Mouse (Mus musculus) cerebral cortex, adult 2 months (tissue): ENCODE results near the gene Hlcs.

Experiments used
- WGBS: fragments of 180-500 bp; shearing (Covaris S2); methylation state at CpG from one replicate; pipeline ENCODE4 v1.1.7; 2018; 5-methylcytosine and 5-hydroxymethylcytosine counted together

Hlcs gene

DNA sequence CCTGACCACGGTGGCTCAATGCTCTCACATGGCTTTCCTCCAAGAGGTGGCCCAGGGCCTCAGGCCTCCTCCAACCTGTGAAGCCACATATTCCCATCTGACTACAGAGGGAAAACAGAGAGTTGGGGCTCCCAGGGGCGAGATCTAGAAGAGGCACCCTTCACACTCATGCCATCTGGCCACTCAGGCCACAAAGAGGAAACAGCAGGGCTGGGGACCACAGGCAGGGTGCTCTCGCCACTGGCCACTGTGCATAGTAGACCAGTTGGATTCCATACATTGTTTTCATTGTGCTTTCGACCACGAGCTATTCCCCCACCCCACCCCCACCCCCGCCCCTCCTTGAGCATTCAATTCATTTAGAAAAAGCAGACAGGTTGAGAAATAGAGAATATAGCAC lies 151.4 kb downstream of the Hlcs start:
- WGBS: 72% methylated on average over 6 of the region's 6 CpGs

DNA sequence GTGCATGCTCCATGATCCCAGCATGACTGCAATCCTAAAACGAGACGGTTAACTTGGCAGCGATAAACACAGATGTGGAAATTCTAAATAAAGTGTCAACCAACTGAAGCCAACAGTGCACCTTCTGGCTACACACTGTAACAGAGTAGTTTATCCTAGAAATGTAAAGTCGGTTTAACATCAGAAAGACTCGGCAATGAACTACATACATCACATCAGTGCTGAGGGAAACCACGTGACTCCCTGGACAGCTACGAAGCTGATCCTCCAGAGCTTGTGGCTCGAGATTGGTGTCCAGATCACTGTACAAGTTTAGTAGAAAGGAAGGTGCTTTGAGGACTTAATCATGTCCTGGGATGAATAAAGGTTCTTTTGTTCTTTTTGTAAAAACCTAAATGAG lies 155.6 kb downstream of the Hlcs start:
- WGBS: 73% methylated on average over 8 of the region's 8 CpGs

DNA sequence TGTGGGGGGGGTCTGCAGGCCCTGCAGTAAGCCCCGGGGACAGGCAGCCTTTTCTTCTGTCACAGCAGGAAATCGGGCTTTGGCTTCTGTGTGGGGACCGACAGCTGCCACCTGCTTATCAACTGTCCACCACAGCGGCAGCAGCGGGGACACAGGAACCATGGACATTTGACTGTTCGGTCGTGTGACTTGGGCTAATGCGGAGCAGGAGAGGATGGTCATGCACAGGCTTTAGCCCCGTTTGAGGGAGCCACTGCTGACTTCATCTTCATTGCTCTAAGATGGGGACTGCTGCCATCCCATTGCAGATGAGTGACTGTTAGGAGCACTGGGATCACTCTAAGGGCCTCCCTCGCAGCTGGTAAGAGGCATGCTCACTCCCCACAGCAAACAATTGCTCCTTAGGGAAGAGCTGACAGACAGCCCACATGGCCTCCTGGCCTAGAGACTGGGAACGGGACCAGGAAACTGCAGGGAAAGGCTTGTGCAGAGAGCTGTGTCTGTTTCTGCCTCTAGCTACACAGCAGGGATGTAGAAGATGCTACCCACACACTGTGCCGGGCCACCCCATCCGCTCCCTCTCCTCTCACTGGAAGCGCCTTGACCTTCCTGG lies 158.2 kb downstream of the Hlcs start:
- 43% methylated on average over 14 of the region's 14 CpGs for WGBS

DNA sequence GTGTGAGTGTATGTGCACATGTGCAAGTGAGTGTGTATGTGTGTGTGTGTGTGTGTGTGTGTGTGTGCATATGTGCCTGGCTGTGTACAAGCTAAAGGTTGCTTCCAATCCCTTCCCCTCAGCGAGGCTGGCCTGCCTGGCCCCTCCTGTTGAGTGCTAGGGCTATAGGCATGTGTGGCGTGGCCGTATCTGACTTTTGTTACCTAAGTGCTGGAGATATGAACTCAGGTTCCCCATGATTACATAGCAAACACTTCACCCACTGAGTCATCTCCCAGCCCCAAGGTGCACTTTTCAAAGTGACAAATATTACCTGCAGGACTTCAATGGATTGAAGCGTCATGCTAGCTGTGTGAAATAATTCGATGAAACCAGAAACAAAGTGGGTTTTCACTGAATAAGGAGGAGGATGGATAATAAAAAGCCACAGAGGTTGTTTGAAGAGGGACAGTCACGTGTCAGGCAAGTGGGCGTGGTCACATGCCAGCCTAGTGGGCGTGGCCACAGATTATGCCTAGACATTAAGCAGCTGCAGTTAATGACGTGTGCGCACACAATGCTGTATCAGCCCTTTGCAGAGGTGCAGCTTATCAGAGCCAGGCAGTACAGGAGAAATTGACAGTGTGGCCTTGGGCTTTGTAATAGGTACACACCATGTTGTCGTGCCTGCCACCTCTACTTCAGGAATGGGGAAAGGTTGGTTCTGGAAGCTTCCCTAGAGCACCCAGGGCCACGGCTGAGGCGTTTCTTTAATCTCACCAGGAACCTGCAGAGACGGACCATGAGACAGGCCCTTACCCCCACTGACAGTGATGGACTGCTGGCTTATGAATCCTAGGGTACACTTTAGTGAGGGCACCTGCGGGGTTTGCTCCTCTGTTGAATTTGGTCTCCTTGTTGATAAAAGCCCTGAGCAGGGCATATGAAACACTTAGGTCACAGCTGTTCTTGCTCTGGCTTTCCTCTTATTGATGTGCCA lies 163.0 kb downstream of the Hlcs start:
- WGBS: 91% methylated on average over 15 of the region's 15 CpGs

DNA sequence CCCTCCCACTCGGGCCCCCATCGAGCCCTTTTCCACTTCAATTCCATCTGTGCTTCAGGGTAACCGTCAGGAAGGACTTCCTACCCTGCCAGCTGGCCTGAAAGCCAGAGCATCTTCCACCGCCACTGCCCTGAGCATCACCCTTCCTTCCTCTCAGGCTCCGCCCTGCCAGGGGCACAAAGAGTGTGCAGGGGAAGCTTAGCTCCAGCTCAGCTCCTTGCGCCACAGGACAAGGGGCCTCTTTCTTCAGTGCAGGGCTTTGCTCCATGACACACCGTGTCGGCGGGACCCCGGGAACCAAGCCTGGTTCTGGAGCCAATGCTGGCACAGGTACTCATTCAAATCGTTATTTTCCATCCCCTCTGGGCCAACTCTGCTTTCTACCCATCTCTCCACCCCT lies 165.2 kb downstream of the Hlcs start:
- 48% methylated on average over 11 of the region's 11 CpGs for WGBS

DNA sequence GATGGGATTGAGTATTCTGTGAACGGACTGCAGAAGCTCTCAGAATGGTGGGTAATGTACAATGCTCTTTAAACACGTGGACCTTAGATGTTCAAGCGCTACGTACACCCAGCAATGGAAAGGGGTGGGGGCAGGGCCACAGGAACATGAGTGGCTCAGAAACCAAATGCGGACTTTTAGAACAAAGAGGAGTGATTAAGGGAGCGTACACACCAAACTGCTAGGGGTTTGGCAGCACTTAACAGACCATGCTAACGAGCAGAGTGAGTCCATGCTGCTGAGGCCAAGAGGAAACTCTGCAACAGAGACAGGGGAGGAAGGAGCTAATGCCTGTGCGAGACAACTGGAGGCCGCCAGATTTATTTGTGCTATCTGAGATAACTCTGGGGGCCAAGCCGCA lies 170.0 kb downstream of the Hlcs start:
- 28% methylated on average over 10 of the region's 10 CpGs for WGBS

DNA sequence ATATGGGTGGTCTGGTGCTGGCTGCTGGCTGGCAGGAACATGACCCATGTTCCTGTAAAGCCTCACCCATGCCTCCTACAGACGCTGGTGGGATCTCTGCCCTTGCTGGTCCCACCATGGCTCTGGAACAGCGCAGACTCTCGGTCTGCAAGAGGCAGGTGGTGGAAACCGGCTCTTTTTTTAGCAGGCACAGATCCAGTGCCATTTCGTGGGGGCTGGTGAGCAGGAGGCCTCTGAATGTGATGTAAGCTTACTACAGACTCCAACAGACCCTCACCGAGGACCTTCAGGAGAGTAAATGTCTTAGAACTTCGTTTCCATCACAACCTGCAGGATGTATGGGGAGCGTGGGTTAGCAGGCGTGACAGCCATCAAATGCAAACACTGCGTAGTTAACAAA lies 172.6 kb downstream of the Hlcs start:
- 55% methylated on average over 10 of the region's 10 CpGs for WGBS

DNA sequence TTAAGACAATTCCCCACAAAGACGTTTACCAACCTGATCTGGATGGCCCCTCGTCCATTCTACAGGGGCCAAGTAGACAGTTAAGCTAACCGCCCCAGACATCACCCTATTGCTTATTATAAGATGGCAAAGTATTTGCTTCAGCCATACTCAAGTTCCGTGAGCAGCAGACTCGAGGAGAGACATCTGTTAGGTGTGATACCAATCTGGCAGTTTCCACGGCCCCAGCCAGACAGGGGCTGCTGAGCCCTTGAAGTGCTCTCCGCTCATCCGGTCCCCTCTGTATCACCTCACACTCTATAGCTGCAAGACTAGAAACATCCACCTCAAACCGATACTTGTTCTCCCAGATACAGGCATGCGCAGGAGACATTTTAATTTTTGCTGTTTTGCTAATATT lies 179.2 kb downstream of the Hlcs start:
- 73% methylated on average over 10 of the region's 10 CpGs for WGBS

DNA sequence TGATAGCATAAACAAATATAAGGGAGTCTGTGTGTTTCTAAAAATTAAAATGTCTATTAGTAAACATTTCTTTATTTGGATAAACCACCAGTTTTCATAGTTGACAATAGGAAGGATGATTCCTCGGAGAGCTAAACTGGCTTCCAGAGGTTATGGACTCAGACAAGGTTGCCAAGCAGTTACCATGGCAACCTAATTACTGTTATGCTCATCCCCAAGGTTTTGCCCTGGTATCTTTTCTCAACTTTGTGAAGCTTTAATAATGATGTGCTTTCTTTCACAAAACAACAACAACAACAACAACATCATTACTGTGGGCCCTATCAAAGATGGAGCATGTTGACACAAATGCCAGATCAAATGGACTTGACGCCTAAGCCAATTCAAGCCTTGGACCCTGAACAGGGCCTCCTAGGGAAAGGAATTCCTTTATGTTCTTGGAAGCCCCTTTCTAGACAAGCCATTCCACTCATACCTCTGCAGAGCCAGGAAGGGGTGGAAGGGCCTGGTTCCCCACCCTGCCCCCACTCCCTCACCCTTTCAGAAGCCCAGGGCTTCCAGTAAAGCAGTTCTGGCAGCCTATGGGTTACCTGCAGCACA lies 185.0 kb downstream of the Hlcs start:
- WGBS: 81% methylated on average over 2 of the region's 2 CpGs

DNA sequence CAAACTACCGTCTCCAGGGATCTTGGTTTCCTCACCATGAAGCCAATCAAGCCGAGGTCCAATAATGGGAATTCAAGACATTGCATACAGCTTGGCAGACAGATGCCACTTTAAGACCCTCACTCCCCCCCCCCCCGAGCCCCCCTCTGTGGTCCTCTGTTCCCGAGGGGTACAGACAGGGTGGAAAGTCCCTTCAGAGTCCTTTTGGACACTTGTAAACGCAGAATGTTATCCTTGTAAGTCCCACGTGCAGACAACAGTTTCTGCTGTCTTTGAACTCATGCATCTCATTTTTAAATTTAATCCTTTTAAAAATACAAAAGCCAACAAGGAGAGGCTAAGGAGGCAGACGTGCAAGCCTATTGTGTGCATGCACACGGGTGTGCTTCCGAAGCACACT lies 187.2 kb downstream of the Hlcs start:
- 38% methylated on average over 9 of the region's 9 CpGs for WGBS

DNA sequence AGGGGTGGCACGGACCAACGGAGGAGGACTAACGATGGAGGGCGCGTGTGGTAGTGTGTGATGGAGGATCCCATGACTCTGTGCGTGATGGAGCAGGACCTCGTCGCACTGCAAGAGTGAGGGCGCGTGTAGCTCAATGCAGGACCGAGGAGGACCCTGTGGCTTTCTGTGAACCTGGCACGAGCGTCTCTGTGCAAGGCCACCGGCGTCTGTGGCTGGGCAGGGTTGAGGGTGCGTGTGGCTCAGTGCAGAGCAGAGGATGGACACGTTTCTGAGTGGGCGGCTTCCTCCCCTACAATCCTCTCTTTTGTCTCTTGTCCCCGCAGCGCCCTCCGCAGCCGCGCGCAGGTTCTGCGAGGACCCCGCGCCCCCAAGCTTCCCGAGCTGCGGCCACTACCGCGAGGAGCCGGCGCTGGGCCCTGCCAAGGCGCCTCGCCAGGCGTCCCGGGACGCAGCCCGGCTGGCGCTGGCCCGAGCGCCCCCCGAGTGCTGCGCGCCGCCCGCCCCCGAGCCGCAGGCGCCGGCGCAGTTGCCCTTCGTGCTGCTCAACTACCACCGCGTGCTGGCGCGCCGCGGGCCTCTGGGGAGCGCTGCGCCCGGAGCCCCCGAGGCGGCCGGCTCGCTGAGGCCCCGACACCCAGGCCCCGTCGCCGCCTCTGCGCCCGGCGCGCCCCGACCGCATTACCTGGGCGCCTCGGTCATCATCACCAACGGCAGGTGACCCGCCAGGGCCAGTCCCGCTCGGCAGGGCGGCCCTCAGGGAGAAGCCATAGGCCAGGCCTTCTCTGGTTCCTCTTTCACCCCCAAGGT lies 188.0 kb downstream of the Hlcs start:
- 2% methylated on average over 82 of the region's 83 CpGs for WGBS

DNA sequence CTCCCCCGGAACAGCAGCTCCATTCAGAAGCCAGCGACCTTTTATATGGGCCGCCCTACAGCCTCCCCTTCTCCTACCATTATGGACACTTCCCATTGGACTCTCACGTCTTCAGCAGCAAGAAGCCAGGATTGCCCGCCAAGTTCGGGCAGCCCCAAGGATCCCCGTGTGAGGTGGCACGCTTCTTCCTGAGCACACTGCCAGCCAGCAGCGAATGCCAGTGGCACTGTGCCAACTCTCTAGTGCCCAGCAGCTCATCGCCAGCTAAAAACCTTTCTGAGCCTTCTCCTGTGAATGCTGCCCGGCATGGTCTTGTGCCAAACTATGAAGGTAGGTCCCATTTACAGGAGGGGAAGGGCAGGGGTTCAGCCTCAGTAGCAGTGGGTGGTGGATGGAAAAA lies 190.1 kb downstream of the Hlcs start:
- WGBS: 41% methylated on average over 11 of the region's 11 CpGs

DNA sequence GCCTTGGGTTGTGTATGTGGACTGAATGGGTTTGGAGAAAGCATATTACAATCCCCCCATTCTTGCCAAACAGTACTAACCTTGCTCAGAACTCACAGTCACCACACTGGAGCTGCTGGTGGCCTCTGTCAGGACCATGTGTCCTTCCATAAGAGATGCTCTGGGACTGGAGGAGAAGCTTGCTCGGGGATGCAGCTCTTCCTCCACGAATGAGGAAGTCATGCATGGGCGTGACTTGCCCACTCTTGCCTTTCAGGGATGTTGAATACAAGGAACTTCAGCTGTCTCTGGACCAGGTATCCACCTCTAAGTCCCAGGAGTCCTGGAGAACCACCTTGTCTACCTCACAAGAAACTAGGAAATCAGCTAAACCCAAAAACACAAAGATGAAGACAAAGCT lies 191.0 kb downstream of the Hlcs start:
- WGBS: 86% methylated on average over 3 of the region's 3 CpGs

DNA sequence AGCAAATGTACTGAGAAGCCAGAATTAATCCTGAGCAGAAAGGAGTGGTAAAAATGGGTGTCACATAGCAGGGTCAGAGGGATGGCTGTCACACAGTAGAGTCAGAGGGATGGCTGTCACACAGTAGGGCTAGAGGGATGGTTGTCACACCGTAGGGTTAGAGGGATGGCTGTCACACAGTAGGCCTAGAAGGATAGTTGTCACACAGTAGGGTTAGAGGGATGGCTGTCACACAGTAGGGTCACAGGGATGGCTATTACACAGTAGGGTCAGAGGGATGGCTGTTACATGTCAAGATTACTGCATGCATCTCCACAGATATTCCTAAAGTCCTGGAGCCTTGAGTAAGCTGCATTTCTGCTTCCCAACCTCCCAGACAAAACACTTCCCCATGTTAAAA lies 195.0 kb downstream of the Hlcs start:
- 100% methylated on average over 1 of the region's 1 CpGs for WGBS

DNA sequence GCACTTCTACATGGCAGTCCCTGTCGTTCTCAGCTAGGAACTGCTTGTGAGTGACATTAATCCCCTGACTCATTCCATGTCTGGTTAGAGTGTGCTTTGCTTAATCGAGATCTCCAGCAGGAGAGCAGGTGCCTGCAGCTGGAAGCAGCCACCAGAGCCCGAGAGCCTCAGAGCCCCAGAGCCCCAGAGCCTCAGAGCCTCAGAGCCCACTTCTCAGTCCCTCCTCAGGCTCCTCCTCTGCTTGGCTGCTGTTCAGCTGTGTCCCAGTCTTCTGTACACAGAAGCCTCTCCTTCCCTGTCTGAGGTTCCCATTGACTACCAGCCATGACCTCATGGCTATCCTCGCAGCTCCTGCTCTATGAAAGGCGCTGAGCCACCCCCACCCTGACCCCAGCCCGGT lies 196.0 kb downstream of the Hlcs start:
- WGBS: 61% methylated on average over 6 of the region's 6 CpGs

DNA sequence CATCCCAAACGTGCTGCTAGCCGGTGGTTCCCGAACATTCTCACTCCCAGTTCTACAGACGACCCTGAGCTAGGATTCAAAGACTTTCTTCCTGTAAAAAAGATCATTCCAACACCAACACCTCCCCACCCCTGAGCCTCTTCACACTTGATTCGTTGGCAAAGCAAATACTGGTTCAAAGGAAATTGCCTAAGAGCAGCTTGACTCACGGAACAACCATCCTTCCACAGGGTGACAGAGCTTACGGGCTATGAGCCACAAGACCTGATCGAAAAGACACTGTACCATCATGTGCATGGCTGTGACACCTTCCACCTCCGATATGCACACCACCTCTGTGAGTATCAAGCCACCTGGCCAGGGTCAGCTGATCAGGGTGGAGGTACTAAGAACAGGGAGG lies 198.7 kb downstream of the Hlcs start:
- WGBS: 86% methylated on average over 9 of the region's 9 CpGs

DNA sequence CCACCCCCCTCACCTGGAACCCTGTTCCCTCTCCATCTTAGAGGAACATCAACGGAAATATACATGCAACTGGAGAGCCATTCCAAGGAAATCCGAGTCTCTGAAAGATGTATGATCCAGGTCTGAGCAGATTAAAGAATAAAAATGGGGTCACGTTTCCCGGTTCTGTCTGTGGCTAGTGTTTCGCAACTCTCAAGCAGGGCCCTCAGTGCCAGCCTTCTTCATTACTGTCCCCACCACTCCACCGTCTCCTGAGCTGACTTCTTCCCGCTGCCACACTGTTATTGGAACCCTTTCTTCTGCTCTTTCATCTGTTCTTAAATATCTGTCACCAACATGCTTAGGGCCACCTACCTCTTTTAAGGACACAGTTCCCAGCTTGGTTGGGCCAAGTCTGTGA lies 200.2 kb downstream of the Hlcs start:
- WGBS: 86% methylated on average over 7 of the region's 7 CpGs

DNA sequence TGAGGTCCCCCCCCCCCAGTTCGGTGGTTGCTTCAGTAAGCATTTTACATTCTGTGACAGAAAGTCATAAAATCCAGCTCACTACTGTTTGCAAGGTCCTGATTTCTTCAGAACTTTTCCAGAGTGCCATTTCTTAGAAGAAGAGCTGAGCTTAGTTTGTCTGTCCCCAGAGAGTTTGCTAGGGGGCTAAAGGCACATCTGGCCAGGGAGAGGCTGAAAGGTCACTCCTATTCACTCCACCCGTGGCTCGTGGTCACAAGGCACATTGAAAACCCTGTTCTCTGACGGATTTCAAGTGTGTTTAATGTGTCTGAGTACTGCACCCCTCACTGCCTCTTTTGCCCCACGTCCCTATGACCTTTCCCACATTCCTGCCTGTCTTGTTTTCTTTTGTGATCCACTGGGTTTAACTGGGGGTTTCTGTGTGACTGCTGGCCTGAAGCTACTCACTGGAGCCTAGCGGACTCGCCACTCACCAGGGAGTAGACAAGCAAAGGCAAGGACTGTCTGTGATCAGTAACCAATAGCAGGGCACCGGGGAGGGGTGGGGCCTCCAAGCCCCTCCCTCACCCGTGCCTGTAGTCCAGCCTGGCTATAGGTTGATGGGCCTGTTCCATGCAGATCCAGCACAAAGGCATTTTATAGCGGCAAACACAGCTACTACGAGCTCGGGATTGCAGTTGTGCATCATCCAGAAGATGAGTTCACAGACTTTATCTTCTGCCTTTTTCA lies 215.5 kb downstream of the Hlcs start:
- 17% methylated on average over 12 of the region's 12 CpGs for WGBS

DNA sequence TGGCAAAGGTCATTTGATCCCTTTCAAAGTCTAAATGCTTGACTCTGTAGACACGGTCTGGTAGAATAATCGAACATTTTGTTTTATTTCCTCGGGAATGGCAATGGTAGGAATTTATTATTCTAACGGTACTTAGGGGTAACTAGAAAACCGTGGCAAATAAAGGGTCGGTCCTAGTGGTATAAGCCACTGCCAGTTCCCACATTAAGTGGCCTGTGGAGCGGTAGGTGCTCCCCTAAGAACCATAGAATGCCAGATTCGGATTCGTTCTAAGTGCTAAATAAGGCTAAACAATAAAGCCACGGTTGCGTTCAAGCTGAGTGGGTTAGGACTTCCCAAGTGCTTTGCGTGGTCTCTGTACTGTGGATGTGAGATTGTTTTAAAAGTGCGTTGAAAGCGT lies 216.9 kb downstream of the Hlcs start:
- 6% methylated on average over 14 of the region's 14 CpGs for WGBS

DNA sequence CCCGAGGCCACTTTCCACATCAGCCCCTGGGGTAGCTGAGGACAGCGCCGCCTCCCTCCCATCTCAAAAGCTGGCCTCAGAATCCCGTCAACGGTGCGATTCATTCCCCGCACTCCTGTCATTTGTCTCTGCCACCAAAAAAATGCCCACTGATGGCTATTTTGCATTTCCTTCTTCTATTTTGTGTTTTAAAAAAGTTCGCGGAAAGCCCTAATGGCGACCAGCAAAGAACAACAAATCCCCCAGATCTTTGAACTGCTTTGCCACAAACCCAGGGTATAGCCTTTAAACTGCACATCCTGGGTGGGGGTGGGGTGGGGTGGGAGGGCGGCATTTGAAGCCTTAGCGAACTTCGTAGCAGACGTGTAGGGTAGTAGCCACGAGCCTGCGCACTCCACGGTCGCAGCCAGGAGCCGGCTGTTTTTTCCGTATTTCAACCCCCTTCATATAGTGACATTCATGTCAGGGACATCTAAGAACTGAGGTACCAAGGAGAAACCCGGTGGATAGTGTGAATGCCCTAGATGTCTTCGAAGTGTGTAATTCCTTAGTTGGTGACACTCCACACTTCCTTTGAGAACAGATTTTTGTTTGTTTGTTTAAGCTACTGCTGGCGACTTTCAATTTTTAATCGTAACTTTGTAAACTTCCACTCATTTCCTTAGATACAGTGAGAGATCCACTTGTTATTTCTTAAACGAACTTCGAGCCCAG lies 218.1 kb downstream of the Hlcs start:
- 5% methylated on average over 26 of the region's 26 CpGs for WGBS
